Mouse (Mus musculus): Measurements from ENCODE around the gene Cx3cr1.

Cx3cr1 gene

GRCm38 (mm10) chr9:120081967-120082366 is 12.3 kb upstream of the Cx3cr1 start:
- DNase-seq = no peak

DNA sequence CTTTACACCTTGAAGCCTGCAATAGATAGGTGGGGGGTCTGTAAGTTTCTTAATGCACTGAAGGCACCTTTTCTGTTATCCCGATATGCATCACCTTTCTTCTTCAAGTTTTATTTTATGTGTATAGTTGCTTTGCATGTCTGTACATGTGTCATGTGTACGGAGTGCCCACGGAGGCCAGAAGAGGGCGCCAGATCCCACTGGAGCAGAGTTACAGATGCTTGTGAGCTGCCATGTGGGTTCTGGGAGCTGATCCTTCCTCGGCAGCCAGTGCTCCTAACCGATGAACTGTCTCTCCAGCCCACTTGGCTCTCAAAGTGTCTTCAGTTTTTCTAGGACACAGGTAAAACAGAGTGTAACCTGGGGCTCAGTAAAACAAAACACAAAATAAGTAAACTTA is 11.6 kb upstream of the Cx3cr1 start:
- DNase-seq = no peak

DNA sequence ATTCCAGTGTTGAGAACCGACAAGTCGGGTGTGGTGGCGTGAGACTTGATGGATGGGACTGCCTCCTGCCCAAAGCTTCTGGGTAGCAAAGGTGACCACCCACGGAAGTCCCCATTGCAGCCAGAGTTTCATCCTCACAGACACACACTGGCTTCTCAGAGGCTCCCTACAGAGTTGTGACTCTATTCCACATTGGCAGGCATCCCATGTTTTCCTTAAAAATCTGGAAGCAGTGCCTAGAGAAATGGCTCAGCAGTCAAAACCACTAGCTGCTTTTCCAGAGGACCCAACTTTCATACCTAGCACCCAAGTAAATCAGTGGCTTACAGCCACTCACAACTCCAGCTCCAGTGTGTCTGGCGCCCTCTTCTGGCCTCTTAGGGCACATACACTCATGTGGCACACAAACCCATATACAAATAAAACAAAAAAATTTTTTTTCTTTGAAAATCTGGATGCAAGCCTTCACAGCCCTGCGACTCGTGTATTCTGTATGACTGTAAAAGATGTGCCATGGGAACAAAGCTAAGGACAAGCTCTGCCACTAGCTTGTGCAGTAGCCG is 10.9 kb upstream of the Cx3cr1 start:
- no peak for DNase-seq

GRCm38 (mm10) chr9:120079901-120080300 is 10.2 kb upstream of the Cx3cr1 start:
- no peak for DNase-seq

- no peak for DNase-seq
These were observed 8.6 kb upstream of the Cx3cr1 start for GRCm38 (mm10) chr9:120078241-120078640.

DNA sequence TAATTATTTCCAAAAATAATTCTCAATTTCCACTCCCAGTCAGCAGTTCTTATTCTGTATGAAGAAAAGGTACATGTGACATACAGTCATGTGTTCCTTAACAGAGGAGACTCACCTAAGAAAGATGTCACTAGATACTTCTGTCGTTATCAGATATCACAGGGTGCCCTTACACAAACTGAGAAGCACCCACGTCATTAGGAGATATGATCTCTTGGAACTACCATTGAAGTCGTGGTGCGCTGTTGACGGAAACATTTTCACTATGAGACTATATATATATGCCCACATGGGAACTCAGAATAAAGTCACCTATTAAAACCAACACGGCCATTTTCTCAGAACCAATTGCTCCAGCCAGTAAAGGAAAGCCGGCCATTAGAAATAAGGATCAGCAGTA is 4.8 kb upstream of the Cx3cr1 start:
- DNase-seq = no peak

GRCm38 (mm10) chr9:120073169-120073568 is 3.5 kb upstream of the Cx3cr1 start:
- DNase-seq = peak; percentile 83

DNA sequence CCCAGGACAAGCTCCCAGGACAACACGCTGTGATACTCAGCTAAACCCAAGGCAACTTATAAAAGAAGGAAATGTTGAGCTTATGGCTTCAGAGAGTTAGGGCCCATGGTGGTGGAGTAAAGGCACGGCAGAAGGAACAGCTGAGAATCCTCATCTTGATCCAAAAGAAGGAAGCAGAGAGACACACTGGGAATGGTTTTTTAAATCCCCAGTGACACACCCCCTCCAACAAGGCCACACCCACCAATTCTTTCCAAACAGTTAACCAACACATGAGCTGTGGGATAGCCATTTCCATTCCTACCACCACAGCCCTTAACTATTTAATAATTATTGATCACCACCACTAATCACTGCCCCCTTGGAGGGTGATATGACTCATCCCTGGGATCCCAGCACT is 1.6 kb upstream of the Cx3cr1 start:
- DNase-seq = no peak

GRCm38 (mm10) chr9:120068047-120068446 is 1.6 kb downstream of the Cx3cr1 start:
- DNase-seq = no peak

GRCm38 (mm10) chr9:120067609-120068008 is 2.1 kb downstream of the Cx3cr1 start:
- no peak for DNase-seq

DNA sequence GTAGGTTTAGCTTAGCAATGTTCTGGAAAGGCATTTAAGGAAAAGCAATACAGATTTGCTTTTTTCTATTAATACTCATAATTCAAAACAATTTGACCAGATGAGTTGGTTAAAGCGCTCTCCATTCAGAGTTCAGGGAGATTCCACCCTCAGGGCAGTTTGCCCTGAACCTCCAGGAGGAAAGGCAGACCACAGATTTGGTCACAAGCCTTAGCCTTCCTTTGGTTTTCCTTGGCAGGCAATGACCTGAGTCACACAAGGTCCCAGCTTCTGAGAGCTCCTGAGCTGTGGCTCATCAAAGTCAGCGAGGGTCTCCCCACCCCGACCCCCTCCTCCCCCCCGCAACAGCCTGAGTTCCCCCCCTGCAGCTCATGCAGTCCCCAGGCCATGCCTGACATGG is 5.4 kb downstream of the Cx3cr1 start:
- no peak for DNase-seq

GRCm38 (mm10) chr9:120058730-120059129 is 10.9 kb downstream of the Cx3cr1 start:
- no peak for DNase-seq

DNA sequence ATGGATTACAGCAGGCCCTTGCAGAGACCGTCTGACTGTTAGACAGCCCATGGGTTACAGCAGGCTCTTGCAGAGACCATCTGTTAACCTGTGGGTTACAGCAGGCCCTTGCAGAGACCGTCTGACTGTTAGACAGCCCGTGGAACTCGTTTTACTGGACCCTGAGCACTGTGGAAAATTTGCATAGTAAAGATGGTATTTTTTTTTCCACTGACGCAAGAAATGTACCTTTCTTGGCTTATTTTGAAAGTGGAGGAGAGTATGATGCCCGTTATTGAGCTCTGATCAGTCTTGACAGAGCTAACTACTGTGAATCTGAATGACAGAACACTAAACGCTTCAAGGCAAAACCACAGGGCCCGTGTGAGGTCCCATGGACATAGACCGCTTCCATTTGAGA is 13.5 kb downstream of the Cx3cr1 start:
- DNase-seq = no peak

GRCm38 (mm10) chr9:120054545-120055277 is 15.0 kb downstream of the Cx3cr1 start:
- peak; percentile 19 for DNase-seq

DNA sequence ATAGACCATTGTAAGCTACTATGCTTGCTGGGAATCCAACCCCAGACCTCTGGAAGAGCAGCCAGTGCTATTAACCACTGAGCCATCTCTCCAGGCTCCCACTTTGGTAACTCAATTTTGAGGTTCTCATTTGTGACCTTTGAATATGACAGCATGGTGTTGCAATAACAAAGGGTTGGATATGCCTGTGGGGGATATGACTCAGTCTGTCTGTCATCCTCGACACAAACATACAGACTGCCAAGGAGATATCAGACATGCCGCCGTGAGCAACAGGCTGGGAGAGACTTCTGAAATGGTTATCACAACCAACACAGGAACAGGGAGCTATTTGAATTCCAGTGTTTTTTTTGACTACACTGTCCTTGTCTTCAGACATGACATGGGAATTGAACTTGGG is 20.3 kb downstream of the Cx3cr1 start:
- DNase-seq = no peak

DNA sequence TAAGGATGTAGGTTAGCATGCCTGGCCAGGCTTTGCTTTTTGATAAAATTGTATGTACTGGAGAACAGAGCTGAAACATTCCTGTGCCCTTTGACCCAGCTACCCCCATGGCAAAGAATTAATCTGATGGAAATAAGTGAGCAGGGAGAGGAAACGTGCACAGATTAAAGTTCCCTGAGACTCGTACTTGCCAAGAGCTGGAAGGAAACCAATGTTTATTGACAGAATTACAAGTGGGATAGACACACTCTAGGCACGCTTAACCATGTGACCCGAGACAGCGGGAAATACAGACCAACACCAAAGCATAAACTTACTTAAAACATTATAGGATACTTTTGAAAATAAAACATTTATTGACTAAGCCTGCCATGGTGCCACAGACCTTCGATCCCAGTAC is 21.2 kb downstream of the Cx3cr1 start:
- no peak for DNase-seq

DNA sequence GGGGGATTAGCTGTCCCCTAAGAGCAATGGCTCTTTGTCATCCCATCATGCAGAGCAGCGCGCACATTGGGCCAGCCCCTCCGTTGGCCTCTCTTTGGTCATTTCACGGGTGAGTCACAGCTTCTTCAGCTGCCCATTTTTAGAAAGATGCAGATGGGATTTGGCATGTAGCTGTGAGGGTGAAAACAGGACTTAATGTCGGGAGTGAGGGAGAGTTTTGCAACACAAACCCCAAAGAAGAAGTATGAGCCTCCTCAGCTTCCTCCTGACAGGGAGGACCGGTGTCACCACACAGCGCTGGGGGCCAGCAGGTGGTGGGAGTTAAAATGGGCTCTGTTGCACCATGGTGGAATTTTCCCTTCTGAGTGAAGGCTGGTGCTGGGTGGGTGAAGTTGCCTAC is 26.6 kb downstream of the Cx3cr1 start:
- no peak for DNase-seq

DNA sequence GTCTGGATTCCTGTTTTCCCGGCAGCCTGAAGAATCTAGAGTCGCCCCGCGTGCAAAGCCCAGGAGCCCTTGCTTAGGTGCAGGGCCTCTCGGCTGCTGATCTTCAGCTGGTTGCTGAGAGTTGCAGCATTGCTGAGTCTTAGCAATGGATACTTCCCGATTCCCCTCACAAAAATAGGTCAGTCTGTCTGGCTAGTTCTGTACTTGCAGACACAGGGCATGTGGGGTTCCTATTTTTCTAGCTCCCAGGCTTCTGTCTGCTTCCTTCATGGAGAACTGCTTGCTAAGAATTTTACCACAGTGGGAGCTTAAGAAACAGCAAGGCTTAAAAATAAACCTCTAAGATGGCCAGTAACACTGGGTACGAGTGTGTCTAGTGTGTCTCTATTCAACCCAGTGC is 32.3 kb downstream of the Cx3cr1 start:
- no peak for DNase-seq

DNA sequence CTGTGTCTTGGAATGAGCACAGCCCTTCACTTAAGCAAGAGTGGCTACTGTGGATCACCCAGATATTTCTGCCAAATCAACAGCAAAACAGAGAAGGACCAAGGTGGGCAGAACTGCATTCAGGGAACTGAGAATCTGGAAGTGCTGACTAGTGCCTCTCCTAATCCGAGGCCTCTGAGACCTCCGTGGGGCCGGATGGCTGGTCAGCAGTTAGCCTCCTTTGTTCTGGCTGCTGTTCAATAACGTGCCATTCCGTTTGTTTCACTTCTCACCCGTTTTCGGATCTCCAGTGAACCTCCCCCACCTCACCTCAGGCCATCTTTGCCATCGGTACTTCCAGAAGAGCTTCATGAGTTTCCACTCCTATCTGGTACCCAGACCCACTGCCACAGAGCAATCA is 35.3 kb downstream of the Cx3cr1 start:
- DNase-seq = no peak

DNA sequence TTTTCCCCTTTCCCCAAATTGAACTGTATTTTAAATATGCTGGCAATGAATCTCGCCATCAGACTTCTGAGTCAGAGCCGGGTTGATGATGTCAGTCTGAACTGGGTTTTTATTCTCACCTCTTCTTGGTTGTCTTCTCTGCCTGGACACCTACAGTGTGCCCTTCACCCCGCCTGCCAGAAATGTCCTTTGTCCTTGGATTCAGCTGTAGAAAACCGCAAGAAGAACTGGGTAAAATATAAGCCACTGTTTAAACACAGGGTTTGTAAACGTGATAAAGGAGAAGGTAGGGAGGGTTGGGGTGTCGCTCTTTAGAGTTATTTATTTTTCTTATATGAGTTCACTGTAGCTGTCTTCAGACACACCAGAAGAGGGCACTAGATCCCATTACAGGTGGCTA is 37.0 kb downstream of the Cx3cr1 start:
- DNase-seq = no peak

DNA sequence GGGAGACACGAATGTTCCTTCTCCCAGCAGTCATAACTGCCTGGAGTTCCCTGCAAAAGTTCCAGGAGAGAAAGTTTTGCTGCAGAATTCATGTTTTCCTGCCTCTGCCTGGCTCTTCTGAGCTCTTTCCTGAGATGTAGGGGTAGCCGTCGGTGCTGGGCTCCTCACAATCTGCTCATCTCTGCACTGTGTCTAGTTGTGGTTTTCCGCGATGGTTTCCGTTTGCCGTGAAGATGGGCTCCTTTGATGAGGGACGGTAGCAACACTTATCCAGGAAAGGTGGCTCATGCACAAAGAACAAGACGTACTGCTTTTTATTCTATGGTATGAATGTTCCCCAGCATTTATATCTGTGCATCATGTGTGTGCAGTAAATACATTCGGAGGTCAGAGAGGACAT is 39.3 kb downstream of the Cx3cr1 start:
- DNase-seq = no peak

DNA sequence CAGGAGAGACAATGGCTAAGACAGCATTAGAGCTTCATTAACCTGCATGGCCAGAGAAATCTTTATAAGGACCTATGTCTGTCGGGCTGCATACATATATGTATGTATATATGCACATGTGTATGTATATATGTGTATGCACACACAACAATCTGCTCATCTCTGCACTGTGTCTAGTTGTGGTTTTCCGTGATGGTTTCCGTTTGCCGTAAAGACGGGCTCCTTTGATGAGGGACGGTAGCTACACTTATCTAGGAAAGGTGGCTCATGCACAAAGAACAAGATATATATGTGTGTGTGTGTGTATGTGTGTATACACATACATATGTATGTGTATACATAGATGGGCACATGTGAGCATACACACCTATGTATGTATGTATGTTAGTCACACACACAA is 39.8 kb downstream of the Cx3cr1 start:
- DNase-seq = no peak

GRCm38 (mm10) chr9:120027401-120028151 is 42.1 kb downstream of the Cx3cr1 start:
- peak; percentile 87 for DNase-seq

DNA sequence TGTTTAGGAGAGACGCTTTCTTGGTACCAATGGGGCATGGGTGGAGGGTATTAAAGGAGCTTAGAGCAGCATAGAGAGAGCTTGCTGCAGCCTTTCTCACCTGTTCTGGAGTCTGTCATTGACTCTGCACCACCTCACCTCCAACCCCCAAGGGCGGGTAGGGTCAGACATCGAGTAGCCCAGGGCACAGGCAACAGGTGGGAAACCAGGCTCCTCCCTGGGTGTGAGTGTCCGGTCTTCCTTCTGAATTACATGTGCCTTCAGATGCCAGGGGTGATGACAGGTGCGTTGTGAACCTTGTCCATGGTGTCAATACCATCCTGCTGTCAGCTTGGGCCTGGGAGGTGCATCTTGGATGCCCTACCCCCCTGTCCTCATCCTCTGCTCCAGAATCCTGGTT is 45.1 kb downstream of the Cx3cr1 start:
- no peak for DNase-seq

All from retina, postnatal 1 day (tissue).